9 mouse cellular contexts compared by ENCODE assay signal in the genomic region with DNA sequence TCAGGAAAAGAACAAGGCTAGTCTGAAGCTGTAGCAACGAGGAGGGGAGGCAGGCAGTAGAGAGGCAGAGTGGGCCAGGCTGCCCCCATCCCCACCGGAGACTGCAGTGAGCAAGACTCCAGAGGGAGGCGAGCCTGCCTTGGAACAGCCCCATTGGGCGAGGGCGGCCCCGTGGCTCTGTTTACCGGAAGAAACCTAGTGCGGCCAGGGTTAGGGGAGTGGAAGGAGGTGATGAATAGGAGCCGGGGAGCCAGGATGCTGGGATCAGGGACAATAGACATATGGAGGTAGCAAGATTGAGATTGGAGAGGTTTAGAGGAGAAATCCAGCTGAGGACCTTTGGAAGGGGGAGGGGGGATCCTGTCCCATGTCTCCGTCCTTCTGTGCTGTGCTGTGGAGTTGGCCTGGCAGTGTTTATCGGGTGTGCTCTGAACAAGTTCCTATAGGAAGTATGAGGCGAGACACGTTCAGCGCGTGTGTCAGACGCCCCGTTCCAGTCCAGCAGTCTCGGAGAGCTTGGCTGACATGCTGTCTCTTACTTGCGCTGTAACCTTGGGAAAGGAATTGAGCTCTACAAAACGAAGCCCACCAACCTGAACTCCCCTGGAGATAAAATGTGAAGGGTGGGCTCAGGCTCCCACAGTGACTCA. TPM values are rescaled to one million over a fixed set of nuclear protein-coding genes. Genes with fewer than 3 reads are reported as not detected.
DNase-seq lines count a peak whose midpoint lies in the region; ATAC-seq and TF ChIP-seq lines count a peak whose summit lies in the region.
"Had no signal": no experiment of that assay in that cellular context is flagged by ENCODE, and none has a peak within 500 bp of the region (broad histone marks: within the 10 kb centered on the region; RNA-seq: fewer than 3 reads in every experiment).

No protein-coding gene starts in this region.

- H3K9ac ChIP-seq in kidney, postnatal 0 days (ENCODE audit: low read depth, low read length), result no peak overlapping the region
- 0 out of 2 replicates have a peak overlapping the region, but pooled peaks have one; percentile 39 for H3K9ac ChIP-seq in intestine, embryonic 16.5 days (ENCODE audit: low read depth, low read length)

- no peak overlapping the region for H3K4me3 ChIP-seq in kidney, postnatal 0 days (replicated peaks; ENCODE audit: low read depth, low read length)
- H3K4me3 ChIP-seq in erythroblast, embryonic 14.5 days (replicated peaks), result peak overlapping the region; percentile 43
- no peak overlapping the region; the same call in 1 of the 2 replicates for H3K4me3 ChIP-seq in intestine, embryonic 16.5 days (ENCODE audit: low read length)

- no peaks in the 10 kb centered on the region for H3K27me3 ChIP-seq in kidney, postnatal 0 days (ENCODE audit: insufficient read depth, low read length)
- no peaks in the 10 kb centered on the region for H3K27me3 ChIP-seq in erythroblast, embryonic 14.5 days (ENCODE audit: control insufficient read depth)
- no peaks in the 10 kb centered on the region for H3K27me3 ChIP-seq in intestine, embryonic 16.5 days (replicated peaks; ENCODE audit: control insufficient read depth, insufficient read depth, low read length)

- H3K4me1 ChIP-seq in kidney, postnatal 0 days (replicated peaks; ENCODE audit: insufficient read depth, low read length), result peaks cover 38% of the 10 kb centered on the region
- H3K4me1 ChIP-seq in erythroblast, embryonic 14.5 days (ENCODE audit: control insufficient read depth), result peaks cover 93% of the 10 kb centered on the region
- peaks cover 71% of the 10 kb centered on the region for H3K4me1 ChIP-seq in intestine, embryonic 16.5 days (ENCODE audit: control insufficient read depth, insufficient read depth, low read length)

- TF ChIP-seq CTCF in kidney, postnatal 0 days (IDR thresholded peaks at IDR 0.05; ENCODE audit: low read depth), result no peak

- H3K9me3 ChIP-seq in kidney, postnatal 0 days (replicated peaks; ENCODE audit: low read length), result no peaks in the 10 kb centered on the region
- H3K9me3 ChIP-seq in erythroblast, embryonic 14.5 days (ENCODE audit: control insufficient read depth, low read length), result no peaks in the 10 kb centered on the region
- no peaks in the 10 kb centered on the region for H3K9me3 ChIP-seq in intestine, embryonic 16.5 days (ENCODE audit: control insufficient read depth, low read length)

- no peak overlapping the region for H3K27ac ChIP-seq in kidney, postnatal 0 days
- peak overlapping the region; percentile 65 for H3K27ac ChIP-seq in intestine, embryonic 16.5 days (ENCODE audit: low read length)

- peak; percentile 59 for DNase-seq in kidney, postnatal 0 days (ENCODE audit: low spot score)
- no peak for DNase-seq in kidney, adult 11 months
- DNase-seq in neural tube, embryonic 10.5 days (ENCODE audit: extremely low spot score, low spot score), result peak; percentile 53
- no peak for DNase-seq in adrenal gland, postnatal 36 days
- no peak for DNase-seq in frontal cortex, adult 2 months (ENCODE audit: extremely low spot score in 1 of 2, low spot score in 1 of 2)
- no peak for DNase-seq in lung, postnatal 14 days

- WGBS in kidney, postnatal 0 days, result 11% methylated on average over 20 of the region's 20 CpGs
- 21% methylated on average over 20 of the region's 20 CpGs for WGBS in intestine, embryonic 16.5 days

- no peak for ATAC-seq in kidney, postnatal 0 days (replicated peaks; ENCODE audit: low FRiP score, low read depth)
- peak; percentile 27; the same call in 1 of the 2 replicates for ATAC-seq in intestine, embryonic 16.5 days

- H3K36me3 ChIP-seq in kidney, postnatal 0 days (ENCODE audit: insufficient read depth, low read length), result no peaks in the 10 kb centered on the region
- H3K36me3 ChIP-seq in erythroblast, embryonic 14.5 days (ENCODE audit: control insufficient read depth), result no peaks in the 10 kb centered on the region; the same call in 1 of the 2 replicates
- no peaks in the 10 kb centered on the region for H3K36me3 ChIP-seq in intestine, embryonic 16.5 days (ENCODE audit: control insufficient read depth, insufficient read depth, low read length)

- peak overlapping the region; percentile 41 for H3K4me2 ChIP-seq in kidney, postnatal 0 days (ENCODE audit: low read length)
- peak overlapping the region; percentile 34 for H3K4me2 ChIP-seq in intestine, embryonic 16.5 days (ENCODE audit: low read depth, low read length)

RNA-seq across cellular contexts. Expression of a gene that starts 17.7 kb away (rescaled TPM):
- 0.39 and 0.40 TPM in 2 replicates for polyA plus RNA-seq in kidney, postnatal 0 days (2015; fragmentation: Nextera tagmentation; extraction: Ambion mirVana)
- not detected in 2 replicates for polyA plus RNA-seq in erythroblast, embryonic 14.5 days (2012)
- polyA plus RNA-seq in intestine, embryonic 16.5 days (2015; fragmentation: Nextera tagmentation; extraction: Ambion mirVana), result 1.1 and 1.3 TPM in 2 replicates
- total RNA-seq in adrenal gland, postnatal 36 days (2021), result 1 to 10 TPM; 1.2 TPM
- polyA plus RNA-seq in frontal cortex, adult 2 months (2012; rRNA removed), result 0.99 and 1.7 TPM in 2 replicates

RNA-seq across cellular contexts. Expression of a gene that starts 31.1 kb away (rescaled TPM):
- 2.2 TPM in 2 replicates for polyA plus RNA-seq in kidney, postnatal 0 days (2015; fragmentation: Nextera tagmentation; extraction: Ambion mirVana)
- polyA plus RNA-seq in erythroblast, embryonic 14.5 days (2012), result not detected in 2 replicates
- polyA plus RNA-seq in intestine, embryonic 16.5 days (2015; fragmentation: Nextera tagmentation; extraction: Ambion mirVana), result 2.7 and 2.9 TPM in 2 replicates
- total RNA-seq in adrenal gland, postnatal 36 days (2021), result 10 to 100 TPM; 42.1 to 44.9 TPM
- 9.0 and 10.3 TPM in 2 replicates for polyA plus RNA-seq in frontal cortex, adult 2 months (2012; rRNA removed)
- total RNA-seq: ES-E14 had no signal

Comparison
In these comparisons a context has a peak if more than half of its experiments do, and no peak if none do; other contexts are left out.
1. DNase-seq: peak in kidney, postnatal 0 days (single experiment) and neural tube, embryonic 10.5 days (single experiment); none in kidney, adult 11 months (single experiment), adrenal gland, postnatal 36 days (0 of 2), frontal cortex, adult 2 months (0 of 2) and lung, postnatal 14 days (single experiment).